Comparison of ENCODE assay signal across 34 mouse cellular contexts in genomic region chr2:44444938-44445337, GRCm38 (mm10).
"Had no signal": no experiment of that assay in that cellular context is flagged by ENCODE, and none has a peak within 500 bp of the region (broad histone marks: within the 10 kb centered on the region; RNA-seq: fewer than 3 reads in every experiment).

No protein-coding gene starts in this region.

- H3K4me2 ChIP-seq: heart, embryonic 11.5 days; heart, embryonic 12.5 days; heart, embryonic 13.5 days; heart, embryonic 15.5 days; hindbrain, embryonic 12.5 days; hindbrain, embryonic 13.5 days; hindbrain, embryonic 14.5 days; hindbrain, embryonic 15.5 days; intestine, embryonic 15.5 days; kidney, embryonic 15.5 days had no signal

- H3K36me3 ChIP-seq: heart, embryonic 12.5 days; heart, embryonic 13.5 days; heart, embryonic 15.5 days; hindbrain, embryonic 12.5 days; hindbrain, embryonic 15.5 days; intestine, embryonic 15.5 days; kidney, embryonic 15.5 days had no signal

- ATAC-seq: hindbrain, embryonic 16.5 days; hindbrain, postnatal 0 days; inflammation-experienced regulatory T-cells, adult 6 months; intestine, embryonic 15.5 days; intestine, embryonic 16.5 days; intestine, postnatal 0 days had no signal

- DNase-seq: heart, postnatal 10 days; heart, postnatal 36 days; heart, postnatal 4 days; kidney, adult 11 months; kidney, adult 18-20 months; kidney, adult 2 months; kidney, adult 8-10 months; kidney, adult 9 months; kidney, postnatal 10 days; kidney, postnatal 14 days; kidney, postnatal 25 days; kidney, postnatal 36 days; kidney, postnatal 4 days; layer of hippocampus, adult 9-11 months; layer of hippocampus, postnatal 36 days had no signal

- H3K9ac ChIP-seq: heart, embryonic 12.5 days; heart, embryonic 13.5 days; heart, embryonic 15.5 days; hindbrain, embryonic 12.5 days; hindbrain, embryonic 13.5 days; hindbrain, embryonic 14.5 days; hindbrain, embryonic 15.5 days; intestine, embryonic 15.5 days; kidney, embryonic 15.5 days had no signal

- H3K4me1 ChIP-seq: heart, embryonic 12.5 days; heart, embryonic 13.5 days; heart, embryonic 15.5 days; hindbrain, embryonic 13.5 days; hindbrain, embryonic 15.5 days; intestine, embryonic 15.5 days; kidney, embryonic 15.5 days had no signal

- H3K27ac ChIP-seq: heart, embryonic 13.5 days; heart, embryonic 15.5 days; hindbrain, embryonic 10.5 days; hindbrain, embryonic 12.5 days; hindbrain, embryonic 13.5 days; hindbrain, embryonic 14.5 days; hindbrain, embryonic 15.5 days; hindbrain, postnatal 0 days; intestine, embryonic 15.5 days; kidney, embryonic 15.5 days; kidney, postnatal 0 days; layer of hippocampus, adult 2 months; left cerebral cortex, adult 2 months had no signal

- H3K9me3 ChIP-seq: heart, embryonic 15.5 days; intestine, embryonic 15.5 days had no signal

- H3K4me3 ChIP-seq: heart, embryonic 12.5 days; heart, embryonic 13.5 days; heart, embryonic 15.5 days; hindbrain, embryonic 10.5 days; hindbrain, embryonic 12.5 days; hindbrain, embryonic 13.5 days; hindbrain, embryonic 15.5 days; intestine, embryonic 15.5 days; kidney, embryonic 15.5 days; layer of hippocampus, adult 2 months; left cerebral cortex, adult 2 months had no signal

- H3K27me3 ChIP-seq: heart, embryonic 12.5 days; heart, embryonic 13.5 days; heart, embryonic 15.5 days; hindbrain, embryonic 12.5 days; hindbrain, embryonic 13.5 days; hindbrain, embryonic 15.5 days; intestine, embryonic 15.5 days; kidney, embryonic 15.5 days had no signal
